Mouse (Mus musculus) CD8-positive naive resting alpha-beta T cell, adult 2 months (primary cell): Measurements from ENCODE around the gene Gm10073.
"Not testable (repeated sequence)": the region's sequence is repeated elsewhere in the genome, so short reads cannot be mapped to it uniquely, and the experiment has no call there.

Experiments
- DNase-seq, 2 experiments: peaks; one replicate each; pipeline ENCODE4 v3.0.0; 2022; ENCODE audit warnings: low read depth in 2 of 2, low spot score in 2 of 2

Gm10073 gene

GRCm38 (mm10) chr8:106573168-106573567 is at the start of gene Gm10073:
TSS of gene Gm10073 (minus strand) at chr8:106573461.
- DNase-seq = not testable (repeated sequence)

GRCm38 (mm10) chr8:106623016-106623415 is 49.8 kb upstream of the Gm10073 start:
- DNase-seq = no peak

- no peak for DNase-seq
Observed at GRCm38 (mm10) chr8:106620488-106620887, 47.2 kb upstream of the Gm10073 start.

GRCm38 (mm10) chr8:106619549-106620245 is 46.4 kb upstream of the Gm10073 start:
- no peak for DNase-seq

GRCm38 (mm10) chr8:106618324-106618723 is 45.1 kb upstream of the Gm10073 start:
- no peak for DNase-seq

GRCm38 (mm10) chr8:106617865-106618264 is 44.6 kb upstream of the Gm10073 start:
- DNase-seq = no peak

- DNase-seq = no peak
Observed at GRCm38 (mm10) chr8:106617196-106617595, 43.9 kb upstream of the Gm10073 start.

- DNase-seq = no peak
Observed at GRCm38 (mm10) chr8:106616679-106617078, 43.4 kb upstream of the Gm10073 start.

GRCm38 (mm10) chr8:106615661-106616299 is 42.5 kb upstream of the Gm10073 start:
- no peak for DNase-seq

GRCm38 (mm10) chr8:106614704-106615103 is 41.4 kb upstream of the Gm10073 start:
- DNase-seq = no peak

GRCm38 (mm10) chr8:106612047-106612446 is 38.8 kb upstream of the Gm10073 start:
- no peak for DNase-seq

GRCm38 (mm10) chr8:106610958-106611640 is 37.8 kb upstream of the Gm10073 start:
- DNase-seq = no peak

GRCm38 (mm10) chr8:106609076-106609903 is 36.0 kb upstream of the Gm10073 start:
- DNase-seq = no peak

GRCm38 (mm10) chr8:106608425-106608824 is 35.2 kb upstream of the Gm10073 start:
- DNase-seq = no peak

- DNase-seq = not testable (repeated sequence)
Observed at GRCm38 (mm10) chr8:106607783-106608182, 34.5 kb upstream of the Gm10073 start.

GRCm38 (mm10) chr8:106606601-106607145 is 33.4 kb upstream of the Gm10073 start:
- no peak for DNase-seq

GRCm38 (mm10) chr8:106606121-106606520 is 32.9 kb upstream of the Gm10073 start:
- DNase-seq = no peak

GRCm38 (mm10) chr8:106605657-106606056 is 32.4 kb upstream of the Gm10073 start:
- no peak for DNase-seq

- no peak for DNase-seq
Observed at GRCm38 (mm10) chr8:106603933-106604332, 30.7 kb upstream of the Gm10073 start.

GRCm38 (mm10) chr8:106603131-106603819 is 30.0 kb upstream of the Gm10073 start, which contains the start of gene Cdh1:
TSS of gene Cdh1 (plus strand) at chr8:106603351.
- peak; percentile 29 to 38 for DNase-seq
